Mouse (Mus musculus) neural tube, embryonic 12.5 days (tissue): ENCODE results near the gene Zfp704. TPM values are rescaled to one million over a fixed set of nuclear protein-coding genes. Genes with fewer than 3 reads are reported as not detected.
A peak's percentile ranks its signal among the peaks of the same experiment; 100 is the strongest.

Experiments
- ATAC-seq: fragments of 200-750 bp; cut with Nextera tagmentation; 2 replicates; pipeline ENCODE4 v1.8.0; 2017; ENCODE audit warnings: low read depth, mild to moderate bottlenecking, moderate TSS enrichment, moderate library complexity; ENCODE audit not compliant: low FRiP score
- H3K27ac ChIP-seq: fragments of 300-500 bp; sonication (generic); 2 replicates; pipeline ENCODE4 v1.5.1; 2016
- H3K27me3 ChIP-seq: fragments of 300-500 bp; sonication (generic); replicated peaks from 2 replicates; pipeline ENCODE4 v1.6.1; 2016; ENCODE audit warnings: mild to moderate bottlenecking
- H3K36me3 ChIP-seq: fragments of 300-500 bp; sonication (generic); 2 replicates; pipeline ENCODE4 v1.6.1; 2016; ENCODE audit warnings: mild to moderate bottlenecking
- H3K4me1 ChIP-seq: fragments of 300-500 bp; sonication (generic); 2 replicates; pipeline ENCODE4 v1.6.1; 2016
- H3K4me2 ChIP-seq: fragments of 300-500 bp; sonication (generic); replicated peaks from 2 replicates; pipeline ENCODE4 v1.6.1; 2016; ENCODE audit warnings: mild to moderate bottlenecking
- H3K4me3 ChIP-seq: fragments of 300-500 bp; sonication (generic); 2 replicates; pipeline ENCODE4 v1.5.1; 2016
- H3K9ac ChIP-seq: fragments of 300-500 bp; sonication (generic); 2 replicates; pipeline ENCODE4 v1.6.1; 2016; ENCODE audit warnings: mild to moderate bottlenecking
- H3K9me3 ChIP-seq: fragments of 300-500 bp; sonication (generic); 2 replicates; pipeline ENCODE4 v1.6.1; 2016; ENCODE audit warnings: mild to moderate bottlenecking
- WGBS: fragments of 180-500 bp; shearing (Covaris S2); methylation state at CpG from one replicate; pipeline ENCODE4 v1.1.7; 2016; 5-methylcytosine and 5-hydroxymethylcytosine counted together
- polyA plus RNA-seq: library from polyadenylated mRNA; unstranded; fragments of >200 nt; fragmentation: Nextera tagmentation; extraction: Ambion mirVana; gene quantifications from 2 replicates; pipeline ENCODE4 v1.2.1, GENCODE M21; 2016

Gene Zfp704
- polyA plus RNA-seq, 1 experiment from 2014 or later, result 7.0 TPM

DNA sequence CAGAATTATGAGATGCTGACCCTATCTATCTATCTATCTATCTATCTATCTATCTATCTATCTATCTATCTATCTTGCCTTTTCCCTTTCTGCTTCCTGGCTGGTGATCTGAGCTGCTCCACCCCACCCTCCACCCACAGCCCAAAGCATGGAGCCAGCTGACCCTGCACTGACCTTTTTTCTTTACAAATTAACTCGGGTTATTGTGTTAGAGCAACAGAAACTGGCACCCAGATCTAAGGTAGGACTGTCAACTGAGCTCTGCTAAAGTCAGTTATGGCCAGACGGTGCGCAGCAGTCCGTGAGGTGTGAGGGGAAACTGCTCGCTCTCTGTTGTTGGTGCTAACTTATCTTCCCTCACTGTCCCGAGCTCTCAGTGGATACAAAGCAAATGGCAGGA, 87.9 kb downstream of the Zfp704 start:
- Histone ChIP-seq H3K27ac (no peak overlapping the region), H3K36me3 (no peaks in the 10 kb centered on the region), H3K4me2 (no peak overlapping the region), H3K4me1 (peaks cover 37% of the 10 kb centered on the region), H3K27me3 (no peaks in the 10 kb centered on the region), H3K9ac (no peak overlapping the region), H3K9me3 (no peaks in the 10 kb centered on the region), H3K4me3 (no peak overlapping the region)
- WGBS, result 35% methylated on average over 6 of the region's 6 CpGs
- no peak for ATAC-seq

DNA sequence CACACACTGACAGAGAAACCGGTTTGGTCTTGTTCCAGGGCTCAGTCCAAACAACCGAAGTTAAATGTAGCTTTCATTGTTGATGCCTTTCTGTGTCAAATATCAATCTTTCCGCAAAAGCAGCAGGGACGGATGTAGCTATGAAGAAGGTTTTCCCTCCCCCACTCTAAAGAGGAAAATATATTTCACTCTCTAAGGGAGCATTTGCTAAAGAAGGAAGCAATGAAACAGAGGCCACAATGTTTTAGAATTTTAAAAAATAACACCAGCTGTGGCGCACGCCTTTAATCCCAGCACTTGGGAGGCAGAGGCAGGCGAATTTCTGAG, 89.2 kb downstream of the Zfp704 start:
- H3K4me1 ChIP-seq, result peaks cover 37% of the 10 kb centered on the region
- no peak overlapping the region for H3K27ac ChIP-seq
- no peak overlapping the region for H3K9ac ChIP-seq
- H3K4me2 ChIP-seq, result 0 out of 2 replicates have a peak overlapping the region, but pooled peaks have one; percentile 37
- H3K4me3 ChIP-seq, result no peak overlapping the region
- WGBS, result 47% methylated on average over 7 of the region's 7 CpGs
- H3K9me3 ChIP-seq, result no peaks in the 10 kb centered on the region
- H3K27me3 ChIP-seq, result no peaks in the 10 kb centered on the region
- no peak for ATAC-seq
- H3K36me3 ChIP-seq, result no peaks in the 10 kb centered on the region

DNA sequence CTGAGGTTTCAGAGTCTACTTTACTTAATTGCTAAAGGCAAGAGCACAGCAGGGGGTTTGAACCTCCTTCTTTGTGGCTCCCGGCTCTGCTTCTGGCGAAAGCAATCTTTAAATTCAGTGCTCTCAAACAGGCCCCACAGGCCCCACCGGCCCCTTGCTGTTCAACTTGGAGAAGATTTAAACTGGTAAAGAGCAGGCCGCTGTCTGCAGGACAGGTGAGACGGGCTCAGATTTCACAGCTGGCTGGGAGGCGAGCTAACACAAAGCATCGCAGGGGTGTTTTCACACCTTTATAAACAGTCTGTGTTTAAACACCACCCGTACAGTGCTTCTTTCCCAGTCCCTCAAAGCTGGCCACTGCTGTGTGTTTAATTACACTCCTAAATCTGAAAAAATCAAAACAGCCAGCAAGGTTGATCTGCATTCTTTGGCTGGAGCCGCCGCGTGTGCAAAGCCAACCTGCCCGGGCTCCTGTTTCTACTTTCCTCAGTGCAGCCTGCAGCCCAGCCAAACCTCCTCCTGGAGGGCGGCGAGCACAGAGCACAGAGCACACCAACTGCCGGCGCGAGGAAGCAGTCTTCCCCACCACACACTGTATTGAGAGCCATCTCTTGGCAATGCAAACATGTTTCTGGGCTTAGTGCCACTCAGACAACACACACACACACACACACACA, 89.7 kb downstream of the Zfp704 start:
- peak; percentile 59 for ATAC-seq
- Histone ChIP-seq H3K9me3 (no peaks in the 10 kb centered on the region), H3K36me3 (no peaks in the 10 kb centered on the region), H3K4me1 (peaks cover 37% of the 10 kb centered on the region), H3K9ac (no peak overlapping the region), H3K4me3 (no peak overlapping the region), H3K27ac (no peak overlapping the region), H3K27me3 (no peaks in the 10 kb centered on the region), H3K4me2 (peak overlapping the region; percentile 37)
- WGBS, result 6% methylated on average over 17 of the region's 17 CpGs

DNA sequence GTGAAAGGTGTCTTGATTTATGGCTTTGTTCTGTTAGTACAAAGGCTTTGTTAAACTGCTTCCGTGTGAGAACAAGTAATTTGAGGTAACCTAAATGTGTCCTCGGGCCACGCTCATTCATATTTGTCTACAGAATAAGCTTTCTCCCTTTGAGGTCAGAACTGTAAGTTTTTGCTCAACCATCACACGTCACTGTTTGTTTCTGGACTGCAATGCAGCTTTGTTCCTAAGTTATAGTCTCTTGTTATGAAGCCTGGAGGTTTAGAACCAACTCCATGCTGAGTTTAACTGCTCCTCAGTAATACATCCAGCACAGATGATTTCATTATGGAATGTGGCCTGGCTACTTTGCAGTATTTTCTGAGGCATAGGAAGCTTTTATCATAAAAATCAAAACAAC, 90.4 kb downstream of the Zfp704 start:
- WGBS, result 36% methylated on average over 4 of the region's 4 CpGs
- Histone ChIP-seq H3K9me3 (no peaks in the 10 kb centered on the region), H3K4me2 (no peak overlapping the region), H3K36me3 (no peaks in the 10 kb centered on the region), H3K27me3 (no peaks in the 10 kb centered on the region), H3K4me3 (no peak overlapping the region), H3K27ac (no peak overlapping the region), H3K9ac (no peak overlapping the region), H3K4me1 (peaks cover 37% of the 10 kb centered on the region)
- no peak for ATAC-seq

DNA sequence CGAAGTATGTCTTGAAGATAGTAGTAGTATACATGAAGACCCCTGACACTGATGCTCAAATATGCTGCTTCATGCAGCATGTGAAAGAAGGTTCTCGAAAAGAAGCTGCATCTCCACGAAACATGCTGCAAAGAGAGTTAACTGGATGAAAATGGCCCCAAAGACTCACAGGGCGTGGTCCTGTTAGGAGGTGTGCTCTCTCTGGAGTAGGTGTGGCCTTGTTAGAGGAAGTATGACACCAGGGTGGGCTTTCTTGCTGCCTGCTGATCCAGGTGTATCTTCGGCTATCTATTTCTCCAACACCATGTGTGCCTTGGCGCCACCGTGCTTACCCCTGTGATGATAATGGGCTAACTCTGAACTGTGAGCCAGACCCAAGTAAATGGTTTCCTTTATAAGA, 90.9 kb downstream of the Zfp704 start:
- Histone ChIP-seq H3K9ac (no peak overlapping the region), H3K4me3 (no peak overlapping the region), H3K36me3 (no peaks in the 10 kb centered on the region), H3K4me2 (no peak overlapping the region), H3K4me1 (peaks cover 37% of the 10 kb centered on the region), H3K27me3 (no peaks in the 10 kb centered on the region), H3K9me3 (no peaks in the 10 kb centered on the region), H3K27ac (no peak overlapping the region)
- WGBS, result 94% methylated on average over 7 of the region's 7 CpGs
- no peak for ATAC-seq

GRCm38 (mm10) chr3:9516119-9516855, 93.6 kb downstream of the Zfp704 start:
- no peak overlapping the region for H3K4me2 ChIP-seq
- WGBS, result 70% methylated on average over 7 of the region's 8 CpGs
- no peak overlapping the region for H3K4me3 ChIP-seq
- peaks cover 18% of the 10 kb centered on the region; the same call in 1 of the 2 replicates for H3K4me1 ChIP-seq
- no peak for ATAC-seq
- H3K9me3 ChIP-seq, result no peaks in the 10 kb centered on the region
- no peak overlapping the region for H3K27ac ChIP-seq
- H3K9ac ChIP-seq, result no peak overlapping the region
- no peaks in the 10 kb centered on the region for H3K36me3 ChIP-seq
- H3K27me3 ChIP-seq, result no peaks in the 10 kb centered on the region

DNA sequence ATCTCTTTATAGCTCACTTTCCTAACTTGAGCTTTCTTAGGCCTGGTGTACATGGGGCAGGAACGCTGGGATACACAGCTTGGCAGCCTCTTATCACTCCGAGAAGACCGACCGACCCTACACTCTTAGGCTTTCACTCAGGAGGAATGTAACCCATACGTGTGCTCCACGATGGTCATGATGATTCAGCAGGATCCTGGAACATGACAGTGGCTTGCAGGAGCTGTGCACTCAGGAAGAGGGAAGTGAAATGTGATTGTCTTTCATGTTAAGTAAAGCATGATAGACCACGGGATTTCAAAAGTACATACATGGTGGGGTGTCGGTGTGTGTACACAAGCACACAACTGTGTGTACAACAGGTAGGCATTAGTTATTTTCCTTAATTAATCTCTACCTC, 94.4 kb downstream of the Zfp704 start:
- H3K27me3 ChIP-seq, result no peaks in the 10 kb centered on the region
- 82% methylated on average over 8 of the region's 8 CpGs for WGBS
- ATAC-seq, result no peak

GRCm38 (mm10) chr3:9513703-9514110, 96.2 kb downstream of the Zfp704 start:
- no peaks in the 10 kb centered on the region for H3K36me3 ChIP-seq
- no peak overlapping the region for H3K9ac ChIP-seq
- H3K27me3 ChIP-seq, result no peaks in the 10 kb centered on the region
- no peak overlapping the region for H3K4me3 ChIP-seq
- WGBS, result 43% methylated on average over 7 of the region's 7 CpGs
- ATAC-seq, result no peak
- H3K4me2 ChIP-seq, result no peak overlapping the region
- H3K9me3 ChIP-seq, result no peaks in the 10 kb centered on the region
- no peak overlapping the region for H3K27ac ChIP-seq
- H3K4me1 ChIP-seq, result no peaks in the 10 kb centered on the region

More for the DNA sequence above, 94.4 kb downstream of the Zfp704 start:
- Histone ChIP-seq H3K4me2 (no peak overlapping the region), H3K4me3 (no peak overlapping the region), H3K9me3 (no peaks in the 10 kb centered on the region), H3K9ac (no peak overlapping the region), H3K36me3 (no peaks in the 10 kb centered on the region), H3K27ac (no peak overlapping the region), H3K4me1 (peaks cover 11% of the 10 kb centered on the region; the same call in 1 of the 2 replicates)

DNA sequence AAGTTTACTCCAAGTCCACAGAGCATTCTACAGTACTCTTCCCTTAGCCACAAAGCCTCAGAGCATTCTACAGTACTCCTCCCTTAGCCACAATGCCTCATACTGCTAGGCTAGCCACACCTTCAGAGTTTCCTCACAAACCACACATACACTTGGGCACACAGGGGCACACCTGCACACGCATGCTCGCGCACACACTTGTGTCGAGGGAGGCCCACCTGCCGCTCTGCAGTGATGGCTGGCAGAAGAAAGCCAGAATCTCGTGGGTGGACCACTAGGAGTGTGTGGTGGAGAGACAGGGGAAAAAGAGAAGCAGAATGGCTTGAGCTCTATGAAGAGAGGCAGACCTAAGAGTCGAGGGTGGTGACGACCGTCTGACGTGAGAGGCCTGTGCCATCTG, 97.7 kb downstream of the Zfp704 start:
- Histone ChIP-seq H3K9me3 (no peaks in the 10 kb centered on the region), H3K27me3 (no peaks in the 10 kb centered on the region), H3K9ac (no peak overlapping the region), H3K4me1 (no peaks in the 10 kb centered on the region), H3K36me3 (no peaks in the 10 kb centered on the region), H3K27ac (no peak overlapping the region), H3K4me2 (no peak overlapping the region), H3K4me3 (no peak overlapping the region)
- 96% methylated on average over 10 of the region's 10 CpGs for WGBS
- no peak for ATAC-seq

DNA sequence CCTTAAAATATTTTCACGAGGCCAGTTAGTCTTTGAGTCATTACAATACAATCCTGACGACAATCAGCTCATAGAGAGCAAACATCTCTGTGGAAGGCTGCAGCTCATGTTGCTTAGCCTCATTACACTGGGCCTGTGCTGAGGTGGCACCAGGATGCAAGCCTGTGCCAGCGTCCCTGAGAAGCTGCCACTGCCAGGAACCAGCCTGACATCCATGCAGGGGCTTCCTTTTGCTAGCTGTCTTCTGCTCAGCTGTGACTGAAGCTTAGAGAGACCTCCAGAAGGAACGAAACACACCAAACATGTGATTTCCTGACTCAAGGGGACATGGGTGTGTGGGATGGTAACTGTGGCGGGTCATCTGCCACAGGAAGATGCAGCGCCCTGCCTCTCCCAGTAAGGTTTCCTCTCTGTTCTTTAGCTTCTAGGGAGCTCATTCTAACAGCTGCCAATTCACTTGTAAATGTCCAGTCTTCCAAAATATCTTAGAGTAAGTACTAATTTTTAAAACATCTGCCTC, 104.1 kb downstream of the Zfp704 start:
- no peak overlapping the region for H3K27ac ChIP-seq

GRCm38 (mm10) chr3:9504371-9504770, 105.5 kb downstream of the Zfp704 start:
- H3K4me1 ChIP-seq, result peaks cover 18% of the 10 kb centered on the region
- H3K27ac ChIP-seq, result no peak overlapping the region
- H3K4me2 ChIP-seq, result no peak overlapping the region
- H3K36me3 ChIP-seq, result no peaks in the 10 kb centered on the region
- 95% methylated on average over 4 of the region's 4 CpGs for WGBS
- H3K4me3 ChIP-seq, result no peak overlapping the region
- H3K9ac ChIP-seq, result no peak overlapping the region
- H3K9me3 ChIP-seq, result no peaks in the 10 kb centered on the region
- no peaks in the 10 kb centered on the region for H3K27me3 ChIP-seq
- ATAC-seq, result no peak

More for the DNA sequence above, 104.1 kb downstream of the Zfp704 start:
- Histone ChIP-seq H3K36me3 (no peaks in the 10 kb centered on the region), H3K4me2 (no peak overlapping the region), H3K4me1 (peaks cover 6% of the 10 kb centered on the region), H3K27me3 (no peaks in the 10 kb centered on the region), H3K9ac (no peak overlapping the region), H3K9me3 (no peaks in the 10 kb centered on the region), H3K4me3 (no peak overlapping the region)
- no peak for ATAC-seq
- WGBS, result 78% methylated on average over 6 of the region's 6 CpGs

DNA sequence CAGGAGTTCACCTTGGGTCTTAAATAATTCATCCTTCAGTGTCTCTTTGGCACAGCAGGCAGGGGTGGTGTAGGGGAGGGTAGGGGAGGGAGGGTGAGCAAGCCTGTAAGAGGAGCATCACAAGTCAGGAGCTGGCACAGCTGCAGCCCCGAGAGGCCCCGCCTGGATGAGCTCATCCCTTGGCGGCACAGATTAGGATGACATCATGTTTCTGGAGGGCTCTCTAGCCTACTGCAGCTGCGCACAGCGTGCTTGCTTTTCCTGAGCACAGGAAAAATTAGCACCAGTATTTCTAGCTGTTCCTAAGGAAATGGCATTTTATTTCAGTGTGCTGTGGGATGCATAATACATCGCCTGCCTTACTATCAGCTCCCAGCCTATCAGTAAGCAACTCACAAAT, 109.2 kb downstream of the Zfp704 start:
- Histone ChIP-seq H3K4me2 (no peak overlapping the region; the same call in 1 of the 2 replicates), H3K9ac (0 out of 2 replicates have a peak overlapping the region, but pooled peaks have one; percentile 1), H3K9me3 (no peaks in the 10 kb centered on the region), H3K27ac (no peak overlapping the region), H3K4me3 (no peak overlapping the region), H3K36me3 (no peaks in the 10 kb centered on the region), H3K4me1 (peaks cover 19% of the 10 kb centered on the region), H3K27me3 (no peaks in the 10 kb centered on the region)
- 17% methylated on average over 6 of the region's 6 CpGs for WGBS
- ATAC-seq, result peak; percentile 98
